Mouse (Mus musculus) cortical plate, adult 2 months (tissue): Measurements from ENCODE around the gene Fgfr2.

Experiments used
- CTCF ChIP-seq: fragments of 200-500 bp; IDR thresholded peaks from 2 replicates; pipeline ENCODE4 v1.5.1; 2011; ENCODE audit warnings: mild to moderate bottlenecking, control low read depth, low read length; ENCODE audit not compliant: insufficient read depth; ENCODE audit errors: extremely low read depth
- POLR2A ChIP-seq: fragments of 200-500 bp; IDR thresholded peaks from 2 replicates; pipeline ENCODE4 v1.6.1; 2011; ENCODE audit warnings: mild to moderate bottlenecking, low read length, control low read depth; ENCODE audit not compliant: insufficient read depth; ENCODE audit errors: extremely low read depth

DNA sequence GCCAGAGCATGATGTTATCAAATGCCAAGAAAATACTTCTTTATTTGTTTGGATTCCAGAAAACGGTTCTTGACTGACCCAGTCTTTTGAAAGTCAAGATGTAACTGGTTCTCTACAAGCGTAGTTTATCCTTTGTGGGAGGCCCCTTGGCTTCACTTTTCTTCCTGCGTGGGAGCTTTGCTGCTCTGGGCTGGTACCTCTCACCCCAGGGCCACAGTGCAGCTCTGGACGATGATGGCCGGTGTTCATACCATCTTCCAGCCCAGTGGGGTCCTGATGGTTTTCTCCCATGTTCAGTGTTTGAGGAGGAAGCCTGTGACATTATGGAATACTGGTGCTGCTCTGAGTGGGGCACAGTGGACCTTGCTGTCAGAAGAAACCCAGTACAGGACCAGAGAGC lies 1575.7 kb downstream of the Fgfr2 start:
- TF ChIP-seq CTCF (no peak), POLR2A (no peak)
